Mouse (Mus musculus) ES-Bruce4 (cell line): ENCODE results near the gene 2510009E07Rik.

Experiments
- CTCF ChIP-seq: IDR thresholded peaks from one replicate; pipeline ENCODE4 v1.8.1; 2011; ENCODE audit warnings: low read depth, low read length
- EP300 ChIP-seq: IDR thresholded peaks from 2 replicates; pipeline ENCODE4 v1.6.1; 2011; ENCODE audit warnings: low read depth, low read length; ENCODE audit not compliant: insufficient read depth

DNA sequence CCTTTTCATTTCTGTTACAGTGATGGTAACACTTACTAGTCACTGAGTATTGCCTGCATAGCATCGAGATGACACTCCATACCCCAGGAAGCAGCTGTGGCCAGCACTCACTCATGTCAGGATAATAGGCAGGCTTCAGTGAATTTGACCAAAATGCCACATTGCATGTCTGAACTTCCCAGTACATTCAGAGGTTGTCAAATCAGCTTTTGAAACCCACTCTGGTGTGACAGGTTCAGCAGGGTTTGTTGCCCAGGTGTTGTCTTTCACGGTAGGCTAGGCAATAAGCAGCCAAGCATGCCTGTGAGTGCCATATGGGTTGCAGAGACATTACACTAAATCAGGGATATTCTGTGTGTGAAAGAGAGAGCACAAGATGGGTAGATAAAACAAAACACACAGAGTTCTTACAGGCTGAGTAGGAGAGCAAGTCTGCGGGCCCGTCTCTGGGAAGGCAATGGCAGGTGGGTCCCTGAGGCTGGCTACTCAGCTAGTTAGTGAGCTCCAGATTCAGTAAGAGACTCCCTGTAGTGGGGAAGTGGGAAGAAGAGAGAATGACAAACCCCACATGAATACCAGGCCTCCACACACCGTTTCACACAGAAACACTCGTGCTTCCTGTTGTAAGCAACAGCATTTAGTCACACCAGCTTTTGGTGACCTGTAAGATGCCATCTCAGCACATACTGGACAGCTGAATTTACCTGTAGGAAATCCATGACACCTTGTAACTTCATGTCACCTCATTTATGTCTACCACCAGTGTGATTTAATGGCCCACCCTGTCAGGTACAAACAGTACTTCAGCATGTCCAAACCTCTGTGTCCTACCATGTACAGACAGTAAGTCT is 68.5 kb downstream of the 2510009E07Rik start:
- no peak for TF ChIP-seq CTCF
- TF ChIP-seq EP300 = no peak
